Mouse (Mus musculus) lung, postnatal 4 days (tissue): Measurements from ENCODE around the gene Insr.
"Not testable (repeated sequence)": the region's sequence is repeated elsewhere in the genome, so short reads cannot be mapped to it uniquely, and the experiment has no call there.

ENCODE experiments used
- DNase-seq, 2 experiments: peaks; one replicate each; pipeline ENCODE4 v3.0.0; 2021

The Insr gene

GRCm38 (mm10) chr8:3179930-3180329 lies 99.5 kb downstream of the Insr start:
- DNase-seq: no peak

- DNase-seq: no peak
These were observed 102.0 kb downstream of the Insr start for GRCm38 (mm10) chr8:3177440-3177839.

GRCm38 (mm10) chr8:3172246-3172645 lies 107.2 kb downstream of the Insr start:
- DNase-seq: no peak

GRCm38 (mm10) chr8:3146506-3146905 lies 132.9 kb downstream of the Insr start:
- DNase-seq: no peak

- not testable (repeated sequence) for DNase-seq
These were observed 179.0 kb downstream of the Insr start for GRCm38 (mm10) chr8:3100416-3100815.
